Mouse (Mus musculus): Measurements from ENCODE around the gene Rassf1. TPM values are rescaled to one million over a fixed set of nuclear protein-coding genes. Genes with fewer than 3 reads are reported as not detected.
A peak's percentile ranks its signal among the peaks of the same experiment; 100 is the strongest.

The Rassf1 gene
- polyA plus RNA-seq, 1 experiment from 2014 or later, result 39.3 TPM

GRCm38 (mm10) chr9:107601275-107601674 is 49.9 kb downstream of the Rassf1 start:
- ATAC-seq, result no peak
- Histone ChIP-seq H3K4me3 (no peak overlapping the region), H3K36me3 (ENCODE audit: poor library complexity, severe bottlenecking) (no peaks in the 10 kb centered on the region), H3K4me1 (peaks cover 29% of the 10 kb centered on the region), H3K9ac (no peak overlapping the region), H3K4me2 (no peak overlapping the region), H3K27ac (no peak overlapping the region), H3K27me3 (no peaks in the 10 kb centered on the region), H3K9me3 (replicated peaks) (no peaks in the 10 kb centered on the region)
- 87% methylated on average over 11 of the region's 11 CpGs for WGBS

- Histone ChIP-seq H3K9ac (no peak overlapping the region; the same call in 1 of the 2 replicates), H3K9me3 (replicated peaks) (no peaks in the 10 kb centered on the region), H3K4me1 (peaks cover 38% of the 10 kb centered on the region), H3K27me3 (no peaks in the 10 kb centered on the region), H3K36me3 (ENCODE audit: poor library complexity, severe bottlenecking) (no peaks in the 10 kb centered on the region), H3K4me3 (no peak overlapping the region), H3K27ac (no peak overlapping the region), H3K4me2 (no peak overlapping the region)
- 13% methylated on average over 10 of the region's 10 CpGs for WGBS
- ATAC-seq, result peak; percentile 72
These were observed 50.8 kb downstream of the Rassf1 start for GRCm38 (mm10) chr9:107602068-107602648.

- 87% methylated on average over 6 of the region's 6 CpGs for WGBS
- Histone ChIP-seq H3K27ac (no peak overlapping the region), H3K9me3 (replicated peaks) (no peaks in the 10 kb centered on the region), H3K27me3 (no peaks in the 10 kb centered on the region), H3K36me3 (ENCODE audit: poor library complexity, severe bottlenecking) (no peaks in the 10 kb centered on the region), H3K4me1 (peaks cover 49% of the 10 kb centered on the region), H3K9ac (no peak overlapping the region), H3K4me2 (no peak overlapping the region), H3K4me3 (no peak overlapping the region)
- no peak for ATAC-seq
These were observed 51.9 kb downstream of the Rassf1 start for GRCm38 (mm10) chr9:107603251-107603650.

GRCm38 (mm10) chr9:107605041-107605661 is 53.8 kb downstream of the Rassf1 start:
- H3K9ac ChIP-seq, result peak overlapping the region; percentile 37; the same call in 1 of the 2 replicates
- no peak overlapping the region for H3K4me3 ChIP-seq
- H3K36me3 ChIP-seq (ENCODE audit: poor library complexity, severe bottlenecking), result no peaks in the 10 kb centered on the region
- no peak overlapping the region for H3K27ac ChIP-seq
- H3K27me3 ChIP-seq, result no peaks in the 10 kb centered on the region
- H3K9me3 ChIP-seq (replicated peaks), result no peaks in the 10 kb centered on the region
- H3K4me1 ChIP-seq, result peaks cover 63% of the 10 kb centered on the region
- ATAC-seq, result no peak
- 43% methylated on average over 23 of the region's 23 CpGs for WGBS
- 0 out of 2 replicates have a peak overlapping the region, but pooled peaks have one; percentile 10 for H3K4me2 ChIP-seq

- H3K4me1 ChIP-seq, result peaks cover 68% of the 10 kb centered on the region
These were observed 55.2 kb downstream of the Rassf1 start for GRCm38 (mm10) chr9:107606591-107606990.

GRCm38 (mm10) chr9:107607036-107607435 is 55.7 kb downstream of the Rassf1 start:
- 59% methylated on average over 2 of the region's 2 CpGs for WGBS
- Histone ChIP-seq H3K4me2 (no peak overlapping the region), H3K27me3 (no peaks in the 10 kb centered on the region), H3K4me1 (peaks cover 72% of the 10 kb centered on the region), H3K36me3 (ENCODE audit: poor library complexity, severe bottlenecking) (no peaks in the 10 kb centered on the region), H3K27ac (no peak overlapping the region), H3K9me3 (replicated peaks) (no peaks in the 10 kb centered on the region), H3K4me3 (no peak overlapping the region), H3K9ac (peak overlapping the region; percentile 10; the same call in 1 of the 2 replicates)
- ATAC-seq, result no peak

More at GRCm38 (mm10) chr9:107606591-107606990, 55.2 kb downstream of the Rassf1 start:
- no peak for ATAC-seq
- Histone ChIP-seq H3K27me3 (no peaks in the 10 kb centered on the region), H3K27ac (no peak overlapping the region), H3K4me2 (no peak overlapping the region), H3K9ac (peak overlapping the region; percentile 10; the same call in 1 of the 2 replicates), H3K9me3 (replicated peaks) (no peaks in the 10 kb centered on the region), H3K36me3 (ENCODE audit: poor library complexity, severe bottlenecking) (no peaks in the 10 kb centered on the region), H3K4me3 (no peak overlapping the region)
- WGBS, result 26% methylated on average over 9 of the region's 9 CpGs

- Histone ChIP-seq H3K4me1 (peaks cover 69% of the 10 kb centered on the region), H3K9me3 (replicated peaks) (no peaks in the 10 kb centered on the region), H3K4me3 (no peak overlapping the region), H3K27me3 (no peaks in the 10 kb centered on the region), H3K4me2 (no peak overlapping the region), H3K27ac (no peak overlapping the region), H3K9ac (0 out of 2 replicates have a peak overlapping the region, but pooled peaks have one; percentile 10), H3K36me3 (ENCODE audit: poor library complexity, severe bottlenecking) (no peaks in the 10 kb centered on the region)
- WGBS, result 57% methylated on average over 9 of the region's 9 CpGs
- ATAC-seq, result no peak
These were observed 56.4 kb downstream of the Rassf1 start for GRCm38 (mm10) chr9:107607653-107608245.

GRCm38 (mm10) chr9:107608741-107609432 is 57.5 kb downstream of the Rassf1 start, which contains the start of gene Sema3b:
Sema3b (minus strand) TSS chr9:107609229.
- 0 out of 2 replicates have a peak within 1 kb of the TSS, but pooled peaks have one; percentile 12 for H3K9ac ChIP-seq
- peaks cover 4% of the 10 kb centered on the region for H3K36me3 ChIP-seq (ENCODE audit: poor library complexity, severe bottlenecking)
- H3K4me1 ChIP-seq, result peaks cover 73% of the 10 kb centered on the region
- no peak for ATAC-seq
- no peak within 1 kb of the TSS for H3K4me2 ChIP-seq
- no peaks in the 10 kb centered on the region for H3K27me3 ChIP-seq
- 0 out of 2 replicates have a peak within 1 kb of the TSS, but pooled peaks have one; percentile 5 for H3K27ac ChIP-seq
- 43% methylated on average over 12 of the region's 12 CpGs for WGBS
- no peaks in the 10 kb centered on the region for H3K9me3 ChIP-seq (replicated peaks)
- no peak within 1 kb of the TSS for H3K4me3 ChIP-seq

- peaks cover 10% of the 10 kb centered on the region for H3K36me3 ChIP-seq (ENCODE audit: poor library complexity, severe bottlenecking)
- H3K4me3 ChIP-seq, result no peak overlapping the region
- H3K9ac ChIP-seq, result no peak overlapping the region
- 0 out of 2 replicates have a peak overlapping the region, but pooled peaks have one; percentile 5 for H3K27ac ChIP-seq
- no peak overlapping the region for H3K4me2 ChIP-seq
- WGBS, result 63% methylated on average over 4 of the region's 4 CpGs
- peaks cover 67% of the 10 kb centered on the region for H3K4me1 ChIP-seq
- ATAC-seq, result no peak
- H3K9me3 ChIP-seq (replicated peaks), result no peaks in the 10 kb centered on the region
- no peaks in the 10 kb centered on the region for H3K27me3 ChIP-seq
These were observed 58.1 kb downstream of the Rassf1 start for GRCm38 (mm10) chr9:107609433-107609830.

GRCm38 (mm10) chr9:107611456-107612190 is 60.3 kb downstream of the Rassf1 start:
- Histone ChIP-seq H3K9ac (peak overlapping the region; percentile 75), H3K4me2 (peak overlapping the region; percentile 64), H3K27me3 (no peaks in the 10 kb centered on the region), H3K36me3 (ENCODE audit: poor library complexity, severe bottlenecking) (peaks cover 31% of the 10 kb centered on the region), H3K4me1 (peaks cover 48% of the 10 kb centered on the region), H3K27ac (peak overlapping the region; percentile 98), H3K9me3 (replicated peaks) (no peaks in the 10 kb centered on the region), H3K4me3 (peak overlapping the region; percentile 28; the same call in 1 of the 2 replicates)
- WGBS, result 65% methylated on average over 6 of the region's 6 CpGs
- no peak; the same call in 1 of the 2 replicates for ATAC-seq

Measured in forebrain, embryonic 13.5 days (tissue).